Mouse (Mus musculus) embryonic facial prominence, embryonic 11.5 days (tissue): Measurements from ENCODE around the gene 9530003J23Rik. TPM values are rescaled to one million over a fixed set of nuclear protein-coding genes. Genes with fewer than 3 reads are reported as not detected.
A peak's percentile ranks its signal among the peaks of the same experiment; 100 is the strongest.

ENCODE experiments used
- ATAC-seq: fragments of 200-750 bp; cut with Nextera tagmentation; replicated peaks from 2 replicates; pipeline ENCODE4 v1.8.0; 2017; ENCODE audit warnings: low read depth; ENCODE audit not compliant: insufficient number of reproducible peaks, low FRiP score, low TSS enrichment
- DNase-seq: peaks from one replicate; pipeline ENCODE4 v3.0.0-alpha.2; 2015; ENCODE audit warnings: low spot score
- H3K27ac ChIP-seq: fragments of 300-500 bp; sonication (generic); replicated peaks from 2 replicates; pipeline ENCODE4 v1.5.1; 2014; ENCODE audit warnings: mild to moderate bottlenecking, low read depth, low read length, control low read depth
- H3K27me3 ChIP-seq: fragments of 300-500 bp; sonication (generic); 2 replicates; pipeline ENCODE4 v1.6.1; 2014; ENCODE audit warnings: mild to moderate bottlenecking, low read length, moderate library complexity, mixed read lengths; ENCODE audit not compliant: control insufficient read depth, insufficient read depth
- H3K36me3 ChIP-seq: fragments of 300-500 bp; sonication (generic); replicated peaks from 2 replicates; pipeline ENCODE4 v1.6.1; 2014; ENCODE audit warnings: low read depth, mild to moderate bottlenecking, low read length, moderate library complexity, mixed read lengths; ENCODE audit not compliant: control insufficient read depth, insufficient read depth
- H3K4me1 ChIP-seq: fragments of 300-500 bp; sonication (generic); 2 replicates; pipeline ENCODE4 v1.6.1; 2014; ENCODE audit warnings: low read length, mixed read lengths; ENCODE audit not compliant: control insufficient read depth, insufficient read depth
- H3K4me2 ChIP-seq: fragments of 300-500 bp; sonication (generic); 2 replicates; pipeline ENCODE4 v1.6.1; 2014; ENCODE audit warnings: low read depth, mild to moderate bottlenecking, control low read depth, low read length, moderate library complexity
- H3K4me3 ChIP-seq: fragments of 300-500 bp; sonication (generic); 2 replicates; pipeline ENCODE4 v1.5.1; 2014; ENCODE audit warnings: low read depth, low read length, control low read depth
- H3K9ac ChIP-seq: fragments of 300-500 bp; sonication (generic); replicated peaks from 2 replicates; pipeline ENCODE4 v1.6.1; 2014; ENCODE audit warnings: mild to moderate bottlenecking, control low read depth, low read length
- H3K9me3 ChIP-seq: fragments of 300-500 bp; sonication (generic); replicated peaks from 2 replicates; pipeline ENCODE4 v1.6.1; 2016; ENCODE audit warnings: mild to moderate bottlenecking, low read length, inconsistent platforms, mixed read lengths; ENCODE audit not compliant: control insufficient read depth
- WGBS: fragments of 180-500 bp; shearing (Covaris S2); extraction: QIAGEN DNeasy Blood & Tissue Kit; methylation state at CpG from one replicate; pipeline ENCODE4 v1.1.7; 2014; 5-methylcytosine and 5-hydroxymethylcytosine counted together
- polyA plus RNA-seq: library from polyadenylated mRNA; unstranded; fragments of >200 nt; fragmentation: Nextera tagmentation; extraction: Ambion mirVana; gene quantifications from 2 replicates; pipeline ENCODE4 v1.2.1, GENCODE M21; 2014

The 9530003J23Rik gene
- polyA plus RNA-seq, 1 experiment from 2014 or later, result not detected

- H3K4me3 ChIP-seq, result no peak overlapping the region
- H3K36me3 ChIP-seq, result no peaks in the 10 kb centered on the region
- no peak overlapping the region for H3K4me2 ChIP-seq
- no peak overlapping the region for H3K9ac ChIP-seq
- ATAC-seq (no peak), DNase-seq (no peak)
- no peaks in the 10 kb centered on the region for H3K27me3 ChIP-seq
- H3K9me3 ChIP-seq, result no peaks in the 10 kb centered on the region
- H3K4me1 ChIP-seq, result no peaks in the 10 kb centered on the region
- no peak overlapping the region for H3K27ac ChIP-seq
These were observed 33.5 kb upstream of the 9530003J23Rik start for GRCm38 (mm10) chr10:117272023-117272422.

- ATAC-seq (no peak), DNase-seq (no peak)
- no peak overlapping the region for H3K27ac ChIP-seq
These were observed 21.4 kb upstream of the 9530003J23Rik start for GRCm38 (mm10) chr10:117259870-117260269.

GRCm38 (mm10) chr10:117235866-117236265, 2.6 kb downstream of the 9530003J23Rik start:
- 59% methylated on average over 11 of the region's 11 CpGs for WGBS
- Histone ChIP-seq H3K36me3 (no peaks in the 10 kb centered on the region), H3K9me3 (no peaks in the 10 kb centered on the region), H3K9ac (no peak overlapping the region), H3K27ac (no peak overlapping the region), H3K27me3 (no peaks in the 10 kb centered on the region), H3K4me1 (no peaks in the 10 kb centered on the region), H3K4me2 (no peak overlapping the region), H3K4me3 (no peak overlapping the region)
- DNase-seq (no peak), ATAC-seq (no peak)

More at GRCm38 (mm10) chr10:117259870-117260269, 21.4 kb upstream of the 9530003J23Rik start:
- H3K4me1 ChIP-seq, result no peaks in the 10 kb centered on the region
- no peaks in the 10 kb centered on the region for H3K36me3 ChIP-seq
- no peak overlapping the region for H3K9ac ChIP-seq
- no peak overlapping the region for H3K4me3 ChIP-seq
- no peaks in the 10 kb centered on the region for H3K9me3 ChIP-seq
- H3K27me3 ChIP-seq, result no peaks in the 10 kb centered on the region
- H3K4me2 ChIP-seq, result no peak overlapping the region

GRCm38 (mm10) chr10:117234825-117235224, 3.7 kb downstream of the 9530003J23Rik start:
- Histone ChIP-seq H3K27ac (no peak overlapping the region), H3K4me1 (no peaks in the 10 kb centered on the region), H3K27me3 (no peaks in the 10 kb centered on the region), H3K4me2 (no peak overlapping the region), H3K9ac (no peak overlapping the region), H3K4me3 (no peak overlapping the region), H3K9me3 (no peaks in the 10 kb centered on the region), H3K36me3 (no peaks in the 10 kb centered on the region)
- WGBS, result 59% methylated on average over 4 of the region's 4 CpGs
- ATAC-seq (no peak), DNase-seq (no peak)

GRCm38 (mm10) chr10:117229826-117230225, 8.7 kb downstream of the 9530003J23Rik start:
- H3K27ac ChIP-seq, result no peak overlapping the region
- H3K4me1 ChIP-seq, result no peaks in the 10 kb centered on the region
- ATAC-seq (no peak), DNase-seq (peak; percentile 21)
- WGBS, result 72% methylated on average over 16 of the region's 16 CpGs
- no peaks in the 10 kb centered on the region for H3K36me3 ChIP-seq
- no peak overlapping the region for H3K4me2 ChIP-seq
- no peaks in the 10 kb centered on the region for H3K27me3 ChIP-seq
- no peak overlapping the region for H3K4me3 ChIP-seq
- no peaks in the 10 kb centered on the region for H3K9me3 ChIP-seq
- H3K9ac ChIP-seq, result no peak overlapping the region

- Histone ChIP-seq H3K9ac (no peak overlapping the region), H3K36me3 (peaks cover 8% of the 10 kb centered on the region; the same call in 1 of the 2 replicates), H3K27ac (no peak overlapping the region), H3K4me2 (no peak overlapping the region), H3K27me3 (no peaks in the 10 kb centered on the region), H3K4me1 (no peaks in the 10 kb centered on the region), H3K9me3 (no peaks in the 10 kb centered on the region), H3K4me3 (no peak overlapping the region)
- ATAC-seq (no peak), DNase-seq (no peak)
- 73% methylated on average over 3 of the region's 3 CpGs for WGBS
These were observed 12.5 kb downstream of the 9530003J23Rik start for GRCm38 (mm10) chr10:117226002-117226401.

GRCm38 (mm10) chr10:117225094-117225493, 13.4 kb downstream of the 9530003J23Rik start:
- no peak for ATAC-seq
- no peaks in the 10 kb centered on the region for H3K27me3 ChIP-seq
- 52% methylated on average over 8 of the region's 8 CpGs for WGBS
- peak overlapping the region; percentile 78 for H3K4me3 ChIP-seq
- H3K27ac ChIP-seq, result no peak overlapping the region
- H3K9me3 ChIP-seq, result no peaks in the 10 kb centered on the region
- H3K4me2 ChIP-seq, result peak overlapping the region; percentile 34
- no peaks in the 10 kb centered on the region for H3K4me1 ChIP-seq
- DNase-seq, result peak; percentile 25
- H3K36me3 ChIP-seq, result peaks cover 11% of the 10 kb centered on the region; the same call in 1 of the 2 replicates
- H3K9ac ChIP-seq, result peak overlapping the region; percentile 96

- ATAC-seq, result peak; percentile 94
- WGBS, result 1% methylated on average over 54 of the region's 63 CpGs
These were observed 14.2 kb downstream of the 9530003J23Rik start, which contains the start of gene Yeats4 for GRCm38 (mm10) chr10:117224102-117224990. Gene Yeats4 (minus strand): TSS chr10:117224507.

More at GRCm38 (mm10) chr10:117224102-117224990, 14.2 kb downstream of the 9530003J23Rik start, which contains the start of gene Yeats4:
- peak within 1 kb of the TSS; percentile 96 for H3K27ac ChIP-seq
- H3K27me3 ChIP-seq, result no peaks in the 10 kb centered on the region
- no peaks in the 10 kb centered on the region for H3K9me3 ChIP-seq
- H3K4me2 ChIP-seq, result peak within 1 kb of the TSS; percentile 75
- H3K4me1 ChIP-seq, result no peaks in the 10 kb centered on the region
- H3K36me3 ChIP-seq, result peaks cover 11% of the 10 kb centered on the region; the same call in 1 of the 2 replicates
- H3K9ac ChIP-seq, result peak within 1 kb of the TSS; percentile 96
- peak within 1 kb of the TSS; percentile 78 for H3K4me3 ChIP-seq
- DNase-seq, result peak; percentile 94
